ENCODE assay signal across 8 mouse cellular contexts in the genomic region with DNA sequence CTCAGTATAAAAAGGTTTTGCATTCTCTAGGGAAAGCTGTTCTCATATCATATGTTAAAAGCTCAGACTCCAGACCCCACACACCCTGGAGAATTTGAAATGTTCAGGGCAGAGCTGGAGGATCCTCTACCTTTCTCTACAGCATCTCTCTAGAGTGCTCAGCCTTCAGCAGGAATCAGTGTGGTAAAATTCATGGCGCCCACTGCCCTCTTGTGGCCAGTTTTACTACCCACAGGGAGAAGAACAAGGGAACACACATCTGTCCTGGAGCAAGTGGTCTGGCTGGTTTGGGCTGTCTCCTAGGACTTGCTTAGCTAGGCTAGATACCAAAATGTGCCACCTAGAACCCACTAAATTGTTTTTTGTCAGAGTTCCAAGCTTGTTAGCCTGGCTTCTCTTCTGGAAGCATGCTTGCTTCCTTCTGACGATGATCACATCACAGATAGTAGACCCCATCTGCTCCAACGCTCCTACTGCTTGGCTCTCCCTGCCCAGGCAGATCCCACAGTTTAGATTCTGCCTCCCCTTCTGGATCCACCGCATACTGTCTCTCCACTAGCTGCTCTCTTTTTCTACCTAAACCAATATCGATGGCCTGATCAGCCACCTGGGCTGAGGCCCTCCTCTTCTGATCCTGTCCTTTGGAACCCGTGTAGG. TPM values are rescaled to one million over a fixed set of nuclear protein-coding genes. Genes with fewer than 3 reads are reported as not detected.
DNase-seq lines count a peak whose midpoint lies in the region; ATAC-seq and TF ChIP-seq lines count a peak whose summit lies in the region.

No protein-coding gene starts in this region.

- H3K9ac ChIP-seq in heart, embryonic 11.5 days (ENCODE audit: low read depth, low read length), result no peak overlapping the region
- no peak overlapping the region for H3K9ac ChIP-seq in kidney, embryonic 16.5 days (replicated peaks; ENCODE audit: low read length)
- no peak overlapping the region for H3K9ac ChIP-seq in stomach, embryonic 16.5 days (ENCODE audit: low read length)

- H3K36me3 ChIP-seq in heart, embryonic 11.5 days (ENCODE audit: control insufficient read depth, insufficient read depth, low read length), result no peaks in the 10 kb centered on the region
- no peaks in the 10 kb centered on the region for H3K36me3 ChIP-seq in kidney, embryonic 16.5 days (ENCODE audit: insufficient read depth, low read length)
- no peaks in the 10 kb centered on the region for H3K36me3 ChIP-seq in stomach, embryonic 16.5 days (ENCODE audit: control insufficient read depth, insufficient read depth, low read length)

- peak; percentile 59; the same call in 1 of the 2 replicates for ATAC-seq in heart, embryonic 11.5 days (replicated peaks; ENCODE audit: insufficient number of reproducible peaks, low FRiP score, low TSS enrichment)
- ATAC-seq in kidney, embryonic 16.5 days (ENCODE audit: low FRiP score, low TSS enrichment), result peak; percentile 85; the same call in 1 of the 2 replicates
- peak; percentile 69; the same call in 1 of the 2 replicates for ATAC-seq in stomach, embryonic 16.5 days (ENCODE audit: insufficient read depth, low FRiP score)

- peak; percentile 64; the same call in 1 of the 2 replicates for TF ChIP-seq CTCF in embryonic fibroblast, embryonic 13.5 days (IDR thresholded peaks at IDR 0.05; ENCODE audit: borderline replicate concordance, insufficient read depth, low read length)

- H3K27ac ChIP-seq in embryonic fibroblast, embryonic 13.5 days (ENCODE audit: insufficient read depth, low read length), result no peak overlapping the region
- no peak overlapping the region for H3K27ac ChIP-seq in heart, embryonic 11.5 days (ENCODE audit: low read depth, low read length)
- H3K27ac ChIP-seq in kidney, embryonic 16.5 days (ENCODE audit: low read length), result no peak overlapping the region
- H3K27ac ChIP-seq in stomach, embryonic 16.5 days (ENCODE audit: low read length), result no peak overlapping the region

- no peaks in the 10 kb centered on the region for H3K4me1 ChIP-seq in embryonic fibroblast, embryonic 13.5 days (ENCODE audit: control insufficient read depth, insufficient read depth, low read length)
- no peaks in the 10 kb centered on the region for H3K4me1 ChIP-seq in heart, embryonic 11.5 days (ENCODE audit: control insufficient read depth, insufficient read depth, low read length)
- 0 out of 2 replicates have a peak, but pooled peaks cover 4% of the 10 kb centered on the region for H3K4me1 ChIP-seq in kidney, embryonic 16.5 days (ENCODE audit: insufficient read depth, low read length)
- no peaks in the 10 kb centered on the region for H3K4me1 ChIP-seq in stomach, embryonic 16.5 days (ENCODE audit: control insufficient read depth, insufficient read depth, low read length)

- TF ChIP-seq POLR2A in embryonic fibroblast, embryonic 13.5 days (IDR thresholded peaks at IDR 0.05; ENCODE audit: low read depth, low read length), result no peak

- peak; percentile 80 for DNase-seq in CD4-positive, CD25-positive, alpha-beta regulatory T cell, adult 2 months (ENCODE audit: low read depth, low spot score)
- peak; percentile 85 for DNase-seq in brain, adult 2 months (ENCODE audit: low read depth, low spot score)
- peak; percentile 70 for DNase-seq in liver
- peak; percentile 45 to 59 for DNase-seq in natural killer cell, adult 2 months (ENCODE audit: low spot score in 2 of 2)

- H3K27me3 ChIP-seq in heart, embryonic 11.5 days (ENCODE audit: control insufficient read depth, insufficient read depth, low read length), result no peaks in the 10 kb centered on the region
- no peaks in the 10 kb centered on the region for H3K27me3 ChIP-seq in kidney, embryonic 16.5 days (ENCODE audit: insufficient read depth, low read length)
- no peaks in the 10 kb centered on the region for H3K27me3 ChIP-seq in stomach, embryonic 16.5 days (ENCODE audit: control insufficient read depth, insufficient read depth, low read length)

- no peaks in the 10 kb centered on the region for H3K9me3 ChIP-seq in heart, embryonic 11.5 days (replicated peaks; ENCODE audit: control insufficient read depth, low read length)
- H3K9me3 ChIP-seq in kidney, embryonic 16.5 days (ENCODE audit: low read length), result no peaks in the 10 kb centered on the region
- H3K9me3 ChIP-seq in stomach, embryonic 16.5 days (replicated peaks; ENCODE audit: control insufficient read depth, low read length), result no peaks in the 10 kb centered on the region

- WGBS in heart, embryonic 11.5 days (ENCODE audit: insufficient replicate concordance), result 59% methylated on average over 6 of the region's 6 CpGs
- 65% methylated on average over 6 of the region's 6 CpGs for WGBS in kidney, embryonic 16.5 days
- 68% methylated on average over 6 of the region's 6 CpGs for WGBS in stomach, embryonic 16.5 days

- no peak overlapping the region for H3K4me2 ChIP-seq in heart, embryonic 11.5 days
- H3K4me2 ChIP-seq in kidney, embryonic 16.5 days (replicated peaks; ENCODE audit: low read depth, low read length), result no peak overlapping the region
- H3K4me2 ChIP-seq in stomach, embryonic 16.5 days (ENCODE audit: low read depth, low read length), result no peak overlapping the region

- H3K4me3 ChIP-seq in embryonic fibroblast, embryonic 13.5 days (ENCODE audit: insufficient read depth, low read length), result no peak overlapping the region
- H3K4me3 ChIP-seq in heart, embryonic 11.5 days (ENCODE audit: low read depth, low read length), result no peak overlapping the region
- no peak overlapping the region for H3K4me3 ChIP-seq in kidney, embryonic 16.5 days (ENCODE audit: low read length)
- no peak overlapping the region for H3K4me3 ChIP-seq in stomach, embryonic 16.5 days (replicated peaks; ENCODE audit: low read length)

RNA-seq across cellular contexts. Expression of gene Rmdn2, which starts 31.3 kb away (rescaled TPM):
- 12.0 and 13.9 TPM in 2 replicates for polyA plus RNA-seq in embryonic fibroblast, embryonic 13.5 days (2011; ENCODE audit: insufficient read length, low read depth, missing spikeins)
- 18.0 and 20.2 TPM in 2 replicates for polyA plus RNA-seq in heart, embryonic 11.5 days (2014; fragmentation: Nextera tagmentation; extraction: Ambion mirVana)
- 14.9 and 16.5 TPM in 2 replicates for polyA plus RNA-seq in kidney, embryonic 16.5 days (2015; fragmentation: Nextera tagmentation; extraction: Ambion mirVana)
- polyA plus RNA-seq in stomach, embryonic 16.5 days (2015; fragmentation: Nextera tagmentation; extraction: Ambion mirVana), result 8.4 and 9.7 TPM in 2 replicates
